Mouse (Mus musculus) lung, postnatal 14 days (tissue): Measurements from ENCODE around the gene Scn1a.

Source experiments
- DNase-seq: peaks from one replicate; pipeline ENCODE4 v3.0.0; 2021

Scn1a gene

DNA sequence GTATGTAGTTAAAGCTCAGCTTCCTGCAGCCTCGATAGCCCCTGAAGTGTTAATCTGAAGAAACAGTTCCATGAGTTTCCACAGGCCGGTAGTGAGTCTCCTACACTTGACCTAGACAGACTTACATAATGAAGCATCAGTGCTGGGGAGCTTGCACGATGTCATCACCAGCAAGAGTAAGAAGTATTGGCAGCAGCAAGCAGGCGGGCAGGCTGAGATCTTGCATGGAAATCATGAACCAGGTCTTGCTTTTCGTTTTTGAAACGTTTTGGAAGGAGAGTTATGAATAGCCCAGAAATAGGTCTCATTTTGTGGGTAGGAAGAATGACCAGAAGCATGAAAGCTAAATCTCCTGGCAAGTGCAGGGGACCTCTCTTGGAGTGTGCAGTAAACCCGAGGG, at the start of gene Scn1a:
Scn1a (minus strand) TSS at position 130 of the 400 bp plus-strand sequence.
- DNase-seq, result no peak

GRCm38 (mm10) chr2:66478395-66478794, 37.8 kb upstream of the Scn1a start:
- DNase-seq, result no peak

GRCm38 (mm10) chr2:66473181-66473822, 32.7 kb upstream of the Scn1a start:
- DNase-seq, result peak; percentile 9

GRCm38 (mm10) chr2:66465484-66465883, 24.8 kb upstream of the Scn1a start:
- DNase-seq, result no peak

DNA sequence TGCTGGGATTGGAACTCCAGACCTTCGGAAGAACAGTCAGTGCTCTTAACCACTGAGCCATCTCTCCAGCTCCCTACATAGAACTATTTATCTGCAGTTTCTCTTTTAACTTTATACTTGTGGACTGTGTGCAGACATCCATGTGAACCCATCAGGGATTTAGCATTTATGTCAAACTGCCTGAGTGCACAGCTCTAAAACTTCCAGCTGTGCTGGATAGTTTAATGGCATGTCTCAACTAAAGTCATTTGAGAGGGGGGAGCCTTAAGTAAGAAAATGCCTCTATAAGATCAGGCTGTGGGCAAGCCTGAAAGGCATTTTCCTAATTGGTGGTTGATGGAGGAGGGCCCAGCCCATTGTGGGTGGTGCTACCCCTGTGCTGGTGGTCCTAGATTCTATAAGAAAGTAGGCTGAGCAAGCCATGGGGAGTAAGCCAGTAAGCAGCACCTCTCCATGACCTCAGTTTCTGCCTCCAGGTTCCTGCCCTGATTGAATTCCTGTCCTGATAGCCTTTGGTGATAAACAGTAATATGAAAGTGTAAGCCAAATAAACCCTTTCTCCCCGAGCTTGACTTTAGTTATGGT, 24.3 kb upstream of the Scn1a start:
- DNase-seq, result no peak

GRCm38 (mm10) chr2:66463916-66464315, 23.3 kb upstream of the Scn1a start:
- DNase-seq, result no peak

DNA sequence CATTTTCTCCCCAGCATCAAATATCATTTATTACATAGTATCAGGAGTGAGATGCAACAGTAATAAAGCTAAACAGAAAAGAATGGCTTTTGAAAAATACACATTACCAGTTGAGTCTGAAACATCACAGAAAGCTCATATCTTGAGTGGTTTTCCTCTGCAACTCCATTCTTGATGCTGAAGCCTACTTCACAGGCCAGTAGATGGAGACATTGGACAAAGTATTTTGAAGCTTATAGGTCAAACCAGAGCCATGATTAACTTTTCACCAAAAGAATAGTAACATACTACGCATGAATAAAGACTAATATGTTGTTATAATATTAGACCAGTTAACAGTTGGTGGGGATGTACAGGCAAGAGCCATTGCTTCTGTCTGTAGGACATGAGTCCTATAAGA, 21.8 kb upstream of the Scn1a start:
- no peak for DNase-seq

DNA sequence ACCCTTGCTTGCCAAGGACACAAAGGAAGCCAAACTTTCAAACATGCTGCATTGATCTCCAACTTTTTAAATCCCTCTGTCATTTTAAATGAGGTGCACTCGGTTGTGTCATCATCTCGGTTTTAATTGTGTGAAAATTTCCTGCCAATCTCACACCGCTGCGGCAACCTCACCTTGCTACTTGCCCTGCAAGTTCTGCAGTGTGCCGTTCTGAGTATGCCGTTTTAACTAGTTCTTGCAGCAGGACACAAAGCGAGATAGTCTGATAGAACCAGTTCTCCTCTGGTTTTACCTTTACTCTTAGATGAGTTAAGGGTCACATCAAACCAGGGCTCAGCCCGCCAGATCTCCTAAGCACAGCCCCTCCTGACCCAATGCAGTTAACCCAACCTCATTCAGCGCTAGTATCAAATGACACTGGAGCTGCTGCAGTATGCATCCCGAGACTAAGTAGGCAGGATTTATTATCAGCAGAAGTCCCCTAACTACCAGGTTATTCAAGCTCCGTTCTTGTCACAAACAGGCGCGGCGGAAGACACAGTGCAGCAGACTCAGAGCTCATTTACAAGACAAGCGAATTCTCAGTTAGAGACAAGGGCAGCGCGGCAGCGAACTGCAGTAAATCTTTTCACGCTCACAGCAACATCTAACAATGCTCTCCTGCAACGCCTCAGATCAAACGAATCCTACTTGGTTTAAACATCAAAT, 722 bp downstream of the Scn1a start:
- DNase-seq, result no peak

GRCm38 (mm10) chr2:66436286-66436685, 4.4 kb downstream of the Scn1a start:
- no peak for DNase-seq

DNA sequence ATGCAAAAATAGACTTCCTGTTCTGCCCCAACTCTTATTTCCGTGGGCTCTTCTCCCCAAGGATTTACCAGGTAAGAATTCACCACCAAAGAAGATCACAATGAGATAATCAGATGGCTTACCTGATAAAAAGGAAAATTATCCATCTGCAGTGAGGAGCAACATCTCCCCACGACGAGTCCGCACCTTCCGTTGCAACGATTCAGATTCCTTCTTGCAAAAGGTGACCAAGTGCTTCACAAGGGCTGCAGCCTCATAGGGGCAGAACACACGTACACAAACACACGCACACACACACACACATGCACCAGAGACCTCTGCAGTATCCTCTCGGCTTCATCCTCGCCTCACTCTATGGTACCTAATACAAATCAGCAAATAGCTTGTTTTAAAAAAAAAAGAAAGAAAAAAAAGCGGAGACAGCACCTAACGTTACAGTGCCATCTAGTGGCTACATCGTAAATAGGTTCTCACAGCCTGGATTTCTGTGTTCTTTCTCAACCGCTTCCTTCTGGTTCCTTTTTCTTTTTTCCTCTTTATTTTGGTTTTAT, 30.8 kb downstream of the Scn1a start:
- peak; percentile 25 for DNase-seq

DNA sequence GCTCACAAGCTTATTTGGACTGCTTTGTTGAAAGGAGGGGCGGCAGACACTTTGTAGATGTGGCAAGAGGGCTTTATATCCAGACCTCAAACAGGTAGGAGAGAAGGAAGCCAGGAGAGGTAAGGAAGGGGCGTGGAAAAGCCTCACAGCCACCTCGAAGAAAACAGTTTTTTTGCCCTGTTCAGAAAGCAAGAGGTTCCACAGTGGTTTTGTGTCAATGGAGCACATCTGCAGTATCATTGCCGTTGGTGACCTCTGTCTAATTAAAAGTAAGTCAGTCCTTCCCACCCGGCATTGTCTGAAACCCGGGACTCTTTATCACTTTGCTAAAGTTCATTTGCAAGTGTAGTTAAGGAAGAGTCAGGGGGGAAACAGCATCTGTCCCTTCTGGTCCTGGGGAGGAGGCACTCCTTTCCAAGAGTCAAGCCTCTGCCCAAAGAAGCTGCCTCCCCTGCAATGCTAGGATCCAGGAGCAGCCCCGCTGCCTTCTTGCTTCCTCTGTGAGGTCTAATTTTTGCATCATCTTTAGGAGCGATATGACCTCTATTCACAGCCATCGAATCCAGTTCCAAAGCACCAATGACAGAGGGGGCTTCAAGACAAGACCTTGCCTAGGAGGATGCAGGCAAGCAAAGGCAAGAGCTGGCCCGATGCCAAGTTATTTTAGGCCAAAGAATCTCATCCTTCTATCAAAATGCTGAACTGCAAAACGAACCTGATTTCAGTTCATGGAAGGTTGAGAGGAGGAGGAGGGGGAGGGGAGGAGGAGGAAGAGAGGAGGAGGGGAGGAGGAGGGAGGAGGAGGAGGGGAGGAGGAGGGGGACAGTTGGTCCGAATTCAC, 31.5 kb downstream of the Scn1a start:
- peak; percentile 8 for DNase-seq

- DNase-seq, result no peak
Observed at GRCm38 (mm10) chr2:66408456-66408855, 32.2 kb downstream of the Scn1a start.

- no peak for DNase-seq
Observed at GRCm38 (mm10) chr2:66392586-66392985, 48.1 kb downstream of the Scn1a start.

- no peak for DNase-seq
Observed at GRCm38 (mm10) chr2:66367957-66368356, 72.7 kb downstream of the Scn1a start.

- no peak for DNase-seq
Observed at GRCm38 (mm10) chr2:66350590-66350989, 90.0 kb downstream of the Scn1a start.

DNA sequence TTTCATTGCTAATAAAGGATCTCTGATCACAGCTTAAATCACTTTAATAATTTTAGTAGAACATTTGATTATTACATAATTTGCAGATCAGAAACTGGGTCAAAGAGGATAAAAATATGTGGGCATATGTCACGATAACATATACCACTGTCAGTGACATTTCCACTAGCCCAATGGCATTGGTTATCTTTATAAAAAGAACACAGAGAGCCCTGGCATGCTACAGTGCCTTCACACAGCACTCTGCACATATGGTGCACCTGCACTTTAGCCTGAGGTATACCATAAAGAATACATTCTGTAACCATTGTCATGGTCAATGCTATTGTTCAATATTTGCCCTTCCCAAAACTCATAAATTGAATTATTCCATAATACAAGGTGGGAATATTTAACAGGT, 94.0 kb downstream of the Scn1a start:
- DNase-seq, result no peak

DNA sequence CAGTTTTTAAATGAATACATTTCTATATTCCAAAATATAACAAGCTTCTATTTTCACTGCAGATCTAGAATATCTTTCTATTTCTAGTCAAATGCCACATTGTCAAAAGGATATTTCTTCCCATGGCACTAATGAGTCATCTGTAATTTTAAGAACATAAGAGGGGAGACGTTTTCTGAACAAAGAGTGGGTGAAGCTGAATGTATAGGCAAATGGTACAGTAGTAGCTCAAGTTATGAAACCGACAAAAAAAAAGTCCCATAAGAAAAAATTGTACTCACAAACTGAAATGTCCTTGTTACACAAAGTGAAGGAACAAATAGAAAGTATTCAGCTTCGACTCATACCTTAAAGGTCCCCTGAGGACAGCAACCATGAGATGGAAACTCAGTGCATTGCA, 94.5 kb downstream of the Scn1a start:
- DNase-seq, result no peak

DNA sequence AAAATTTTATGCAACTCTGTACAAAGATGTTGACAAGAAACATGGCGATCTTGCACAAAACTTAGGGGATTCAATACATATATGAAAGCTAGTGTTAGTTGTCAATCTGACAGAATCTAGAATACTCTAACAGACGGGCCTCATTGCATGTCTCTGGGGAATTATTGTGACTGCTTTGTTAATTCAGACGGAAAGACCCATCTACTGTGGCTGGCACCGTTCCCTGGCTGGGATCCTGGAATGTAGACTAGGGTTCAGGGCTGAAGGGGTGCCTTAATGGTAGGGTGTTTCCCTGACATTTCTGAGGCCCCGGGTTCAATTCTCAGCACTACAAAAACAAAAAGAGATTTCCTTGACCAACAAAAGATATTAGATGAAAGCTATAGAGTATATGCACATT, 103.2 kb downstream of the Scn1a start:
- DNase-seq, result no peak

DNA sequence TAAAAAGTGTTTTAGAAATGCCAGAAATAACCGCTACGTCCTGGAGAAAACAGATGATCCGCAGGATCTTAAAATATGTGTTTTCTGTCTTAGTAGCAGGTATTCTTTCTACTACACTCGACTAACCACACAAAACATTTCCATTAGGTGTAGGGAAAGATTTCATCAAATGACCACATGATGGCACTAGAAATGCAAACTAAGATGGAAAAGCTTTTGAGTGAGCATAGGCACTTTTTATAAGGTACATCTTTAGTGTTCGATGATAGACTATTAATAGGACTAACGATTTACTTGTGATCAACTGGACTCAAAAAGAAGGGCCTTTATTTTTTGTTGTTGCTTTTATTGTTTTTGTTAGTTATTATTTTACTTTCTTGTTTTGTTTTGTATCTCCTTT, 104.2 kb downstream of the Scn1a start:
- DNase-seq, result no peak

GRCm38 (mm10) chr2:66272551-66272950, 168.1 kb downstream of the Scn1a start:
- DNase-seq, result no peak

GRCm38 (mm10) chr2:66256220-66257131, 184.2 kb downstream of the Scn1a start, which contains the start of gene Ttc21b:
TSS of gene Ttc21b (minus strand) at chr2:66256617.
- peak; percentile 97 for DNase-seq

- DNase-seq, result no peak
Observed at GRCm38 (mm10) chr2:66244013-66244412, 196.6 kb downstream of the Scn1a start.
